Mouse (Mus musculus) CD8-positive naive resting alpha-beta T cell, adult 57 days (primary cell): Measurements from ENCODE around the gene Commd4. TPM values are rescaled to one million over a fixed set of nuclear protein-coding genes. Genes with fewer than 3 reads are reported as not detected.

Source experiments
- total RNA-seq: library from RNA; stranded (reverse); gene quantifications from one replicate; pipeline ENCODE4 v1.2.4, GENCODE M21; 2023

The Commd4 gene
- total RNA-seq: 82.2 TPM

GRCm38 (mm10) chr9:57158013-57158470 lies at the start of gene Commd4:
Gene Commd4 (minus strand): TSS chr9:57158331.

DNA sequence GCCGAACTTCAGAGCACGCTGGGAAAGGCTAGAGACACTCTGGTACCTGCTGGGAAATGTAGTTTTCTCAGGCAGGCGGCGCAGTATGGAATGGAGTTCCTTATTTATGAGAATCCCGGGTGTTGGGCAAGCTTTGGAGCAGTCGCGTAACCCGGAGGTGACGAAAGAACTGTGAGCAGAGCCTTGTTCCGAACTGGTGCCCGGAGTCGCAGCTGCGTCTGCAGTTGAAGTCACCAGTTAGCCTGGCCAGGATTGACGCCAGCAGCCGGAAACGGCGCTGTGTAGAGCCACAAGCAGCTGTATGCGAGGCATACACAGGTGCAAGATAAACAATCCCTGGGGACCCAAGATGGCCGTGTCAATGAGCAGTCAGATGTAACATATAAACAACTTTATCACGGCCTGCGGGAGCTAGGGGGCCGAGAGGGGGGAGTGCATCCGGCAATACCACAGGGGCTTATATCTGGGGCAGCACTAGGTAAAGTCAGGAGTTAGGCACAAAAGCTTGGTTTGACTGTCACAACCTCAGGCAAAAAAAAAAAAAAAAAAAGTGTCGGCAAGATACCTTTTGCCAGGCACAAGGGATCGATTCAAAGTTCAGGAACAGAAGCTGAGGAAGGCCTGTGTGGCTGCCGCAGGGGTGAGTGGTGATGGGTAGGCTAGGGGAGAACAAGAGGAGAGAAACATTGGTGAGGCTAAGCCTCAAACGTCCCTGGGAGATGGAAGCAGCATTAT lies 9.8 kb downstream of the Commd4 start, which contains the start of gene Neil1:
Gene Neil1 (minus strand): TSS at position 162 of the 735 bp plus-strand sequence.

GRCm38 (mm10) chr9:57130577-57131433 lies 27.3 kb downstream of the Commd4 start, which contains the start of gene Man2c1:
Gene Man2c1 (plus strand): TSS chr9:57130690.

Other genes starting within 250 kb of the Commd4 start
- gene Snx33, start 230.0 kb downstream of the Commd4 start, total RNA-seq: 11.0 TPM
- 97.6 TPM for gene Imp3, start 220.9 kb downstream of the Commd4 start, total RNA-seq
- gene Snupn, start 207.5 kb downstream of the Commd4 start, total RNA-seq: 7.8 TPM
- 8.1 TPM for gene Ptpn9, start 163.4 kb downstream of the Commd4 start, total RNA-seq
- 101 TPM for gene Sin3a, start 86.3 kb downstream of the Commd4 start, total RNA-seq
- 159 TPM for gene Man2c1, start 27.6 kb downstream of the Commd4 start, total RNA-seq
- 38.6 TPM for gene Neil1, start 10.0 kb downstream of the Commd4 start, total RNA-seq
- not detected for gene Trcg1, start 78.2 kb upstream of the Commd4 start, total RNA-seq
- 62.8 TPM for gene 1700017B05Rik, start 104.3 kb upstream of the Commd4 start, total RNA-seq